Mouse (Mus musculus): ENCODE results near the gene Itga2b.

Gene Itga2b

DNA sequence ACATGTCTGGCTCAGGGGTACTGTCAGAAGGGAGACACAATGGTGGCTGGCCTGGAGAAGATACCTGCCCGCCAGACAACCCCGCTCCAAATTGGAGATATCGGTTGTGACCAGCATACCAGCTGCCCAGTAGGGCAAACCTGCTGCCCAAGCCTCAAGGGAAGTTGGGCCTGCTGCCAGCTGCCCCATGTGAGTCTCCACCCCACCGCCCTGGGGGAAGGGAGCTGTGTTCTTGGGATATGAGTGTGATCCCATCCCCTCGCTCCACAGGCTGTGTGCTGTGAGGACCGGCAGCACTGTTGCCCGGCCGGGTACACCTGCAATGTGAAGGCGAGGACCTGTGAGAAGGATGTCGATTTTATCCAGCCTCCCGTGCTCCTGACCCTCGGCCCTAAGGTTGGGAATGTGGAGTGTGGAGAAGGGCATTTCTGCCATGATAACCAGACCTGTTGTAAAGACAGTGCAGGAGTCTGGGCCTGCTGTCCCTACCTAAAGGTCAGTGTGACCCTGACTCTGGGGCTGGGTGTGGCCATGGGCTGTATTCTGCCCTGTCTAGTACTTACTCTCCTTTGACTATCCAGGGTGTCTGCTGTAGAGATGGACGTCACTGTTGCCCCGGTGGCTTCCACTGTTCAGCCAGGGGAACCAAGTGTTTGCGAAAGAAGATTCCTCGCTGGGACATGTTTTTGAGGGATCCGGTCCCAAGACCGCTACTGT, 34.0 kb downstream of the Itga2b start:
- no peak for DNase-seq (ENCODE audit: low spot score)

DNA sequence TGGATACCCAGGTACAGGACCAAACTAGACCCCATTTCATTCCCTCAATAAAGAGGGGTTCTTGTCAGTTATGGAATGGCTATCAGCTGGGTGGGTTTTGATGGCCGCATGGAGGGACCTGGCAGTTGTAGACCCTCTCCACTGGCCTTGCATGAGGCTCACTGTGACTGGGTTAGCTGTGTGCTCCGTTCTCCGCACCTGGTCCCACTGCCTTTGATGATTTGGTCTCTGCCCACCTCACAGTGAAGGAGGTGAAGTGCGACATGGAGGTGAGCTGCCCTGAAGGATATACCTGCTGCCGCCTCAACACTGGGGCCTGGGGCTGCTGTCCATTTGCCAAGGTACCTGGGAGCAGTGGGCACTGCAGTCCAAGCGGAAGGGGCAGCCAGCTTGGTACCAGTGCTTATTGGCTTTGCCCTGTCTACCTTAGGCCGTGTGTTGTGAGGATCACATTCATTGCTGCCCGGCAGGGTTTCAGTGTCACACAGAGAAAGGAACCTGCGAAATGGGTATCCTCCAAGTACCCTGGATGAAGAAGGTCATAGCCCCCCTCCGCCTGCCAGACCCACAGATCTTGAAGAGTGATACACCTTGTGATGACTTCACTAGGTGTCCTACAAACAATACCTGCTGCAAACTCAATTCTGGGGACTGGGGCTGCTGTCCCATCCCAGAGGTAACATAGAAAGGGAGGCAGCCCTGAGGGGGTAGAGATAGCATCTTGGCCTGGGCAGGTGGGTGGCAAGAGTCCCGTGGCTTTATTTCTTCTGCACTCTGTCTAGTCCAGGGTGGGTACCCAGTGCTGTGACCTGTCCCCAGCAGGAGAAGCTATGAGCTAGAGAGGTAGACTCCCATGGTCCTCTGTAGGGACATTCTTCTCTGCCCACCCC, 34.9 kb downstream of the Itga2b start:
- no peak for DNase-seq (ENCODE audit: low spot score)

DNA sequence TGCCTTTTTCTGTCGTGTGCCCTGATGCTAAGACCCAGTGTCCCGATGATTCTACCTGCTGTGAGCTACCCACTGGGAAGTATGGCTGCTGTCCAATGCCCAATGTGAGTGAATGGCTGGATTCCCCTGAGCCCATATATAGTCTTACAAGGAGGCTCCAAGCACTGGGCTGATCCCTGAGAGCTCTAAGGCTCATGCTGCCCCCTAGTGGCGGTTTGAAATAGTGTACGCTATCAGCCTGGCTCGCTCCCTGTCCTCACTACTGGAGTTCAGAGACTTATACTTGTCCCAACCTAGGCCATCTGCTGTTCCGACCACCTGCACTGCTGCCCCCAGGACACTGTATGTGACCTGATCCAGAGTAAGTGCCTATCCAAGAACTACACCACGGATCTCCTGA, 35.5 kb downstream of the Itga2b start:
- peak; percentile 74 for DNase-seq (ENCODE audit: low spot score)

DNA sequence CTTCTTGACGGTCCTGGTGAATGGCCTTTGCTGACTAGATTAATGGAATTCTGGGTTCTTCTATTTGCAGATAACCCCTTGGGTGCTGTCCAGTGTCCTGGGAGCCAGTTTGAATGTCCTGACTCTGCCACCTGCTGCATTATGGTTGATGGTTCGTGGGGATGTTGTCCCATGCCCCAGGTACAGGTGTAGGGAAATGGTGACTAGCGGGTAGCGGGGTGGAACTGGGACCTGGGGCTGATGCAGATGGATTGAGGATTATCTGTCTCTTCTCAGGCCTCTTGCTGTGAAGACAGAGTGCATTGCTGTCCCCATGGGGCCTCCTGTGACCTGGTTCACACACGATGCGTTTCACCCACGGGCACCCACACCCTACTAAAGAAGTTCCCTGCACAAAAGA, 36.1 kb downstream of the Itga2b start:
- DNase-seq (ENCODE audit: low spot score): no peak

DNA sequence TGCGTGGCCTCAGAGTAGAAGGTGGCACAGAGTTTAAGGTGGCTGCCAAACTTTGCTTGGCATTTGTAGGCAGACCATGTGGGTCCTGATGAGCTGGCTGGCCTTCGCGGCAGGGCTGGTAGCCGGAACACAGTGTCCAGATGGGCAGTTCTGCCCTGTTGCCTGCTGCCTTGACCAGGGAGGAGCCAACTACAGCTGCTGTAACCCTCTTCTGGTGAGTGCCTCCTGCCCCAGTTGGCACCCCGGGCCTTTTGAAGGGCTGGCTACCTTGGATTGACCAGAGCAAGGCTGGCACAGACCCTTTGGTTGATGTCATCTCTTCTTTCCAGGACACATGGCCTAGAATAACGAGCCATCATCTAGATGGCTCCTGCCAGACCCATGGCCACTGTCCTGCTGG, 37.0 kb downstream of the Itga2b start:
- no peak for DNase-seq (ENCODE audit: low spot score)

DNA sequence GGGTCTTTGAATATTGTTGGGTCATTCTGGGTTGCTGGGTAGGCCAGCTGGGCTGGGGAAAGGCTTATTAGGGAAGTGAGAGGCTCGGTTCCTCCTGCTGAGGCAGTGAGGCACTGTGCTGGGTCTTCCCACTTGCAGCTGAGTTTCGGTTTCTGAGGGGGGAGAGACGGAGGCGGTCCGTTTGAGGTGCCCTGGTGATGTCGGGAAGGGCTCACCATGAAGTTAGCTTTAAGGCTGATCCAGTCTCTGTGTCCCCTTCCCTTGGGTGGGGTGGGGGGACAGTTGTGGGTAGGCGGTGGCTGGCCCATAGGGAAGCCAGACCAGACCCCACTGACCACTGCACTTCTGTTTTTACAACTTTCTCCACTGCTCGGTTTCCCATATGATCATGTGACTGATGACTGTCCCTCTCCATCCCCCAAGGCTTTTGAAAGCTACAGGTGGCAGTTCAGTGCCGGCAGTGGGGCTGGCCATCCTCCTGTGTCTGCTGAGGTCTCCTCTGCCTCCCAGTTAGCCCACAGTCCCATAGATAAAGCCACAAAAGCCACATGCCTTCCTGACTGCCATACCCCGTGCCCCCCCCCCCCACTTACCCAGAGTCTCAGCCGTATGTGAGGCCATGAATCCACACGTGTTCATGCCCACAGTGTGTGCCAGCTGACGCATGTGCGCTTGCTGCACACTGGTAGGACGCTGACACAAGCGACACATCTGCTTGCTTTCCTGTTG, 37.6 kb downstream of the Itga2b start:
- peak; percentile 32 for DNase-seq (ENCODE audit: low spot score)

DNA sequence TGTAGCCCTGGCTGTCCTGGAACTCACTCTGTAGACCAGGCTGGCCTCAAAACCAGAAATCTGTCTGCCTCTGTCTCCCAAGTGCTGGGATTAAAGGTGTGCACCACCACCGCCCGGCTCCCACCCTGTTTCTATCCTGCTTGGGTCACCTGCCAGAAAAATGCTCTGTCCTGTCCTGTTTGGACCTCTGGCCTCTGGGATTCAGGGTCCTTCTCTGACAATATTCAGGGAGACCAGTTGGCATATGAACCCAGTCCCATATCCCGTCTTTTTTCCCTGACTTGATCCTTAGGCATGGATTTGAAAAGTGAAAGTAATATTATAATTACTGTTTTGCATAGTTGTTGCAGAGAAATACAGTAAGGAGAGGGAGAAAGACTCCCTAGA, 38.2 kb downstream of the Itga2b start:
- DNase-seq (ENCODE audit: low spot score): no peak

DNA sequence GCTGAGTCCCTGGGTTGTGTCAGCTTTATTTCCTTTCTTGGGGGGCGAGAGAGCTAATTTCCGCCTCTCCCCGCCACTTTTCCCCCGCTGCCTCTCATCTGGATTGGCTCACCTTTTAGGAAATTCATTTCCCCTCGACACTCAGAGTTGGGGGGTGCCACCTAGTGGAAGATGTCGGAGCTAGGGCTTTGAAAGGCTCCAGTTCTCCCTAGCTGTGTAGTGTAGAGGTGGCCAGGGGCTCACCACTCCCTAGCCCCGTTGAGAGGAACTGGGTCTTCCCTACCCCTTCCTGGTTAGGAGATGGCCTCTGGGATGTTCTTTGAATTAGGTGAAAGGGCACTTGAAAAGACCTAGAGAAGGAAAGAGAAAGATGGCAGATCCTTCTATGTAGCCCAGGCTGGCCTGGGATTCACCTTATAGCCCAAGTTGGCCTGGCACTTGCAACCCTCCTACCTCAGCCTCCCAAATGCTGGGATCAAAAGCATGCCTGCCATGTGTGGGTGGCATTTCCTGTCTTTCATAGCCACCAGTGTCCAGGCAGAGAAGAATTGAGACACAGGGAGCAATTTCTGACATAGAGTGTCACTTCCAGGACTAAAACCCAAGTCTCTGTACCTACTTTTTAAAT, 38.8 kb downstream of the Itga2b start:
- DNase-seq (ENCODE audit: low spot score): peak; percentile 70

DNA sequence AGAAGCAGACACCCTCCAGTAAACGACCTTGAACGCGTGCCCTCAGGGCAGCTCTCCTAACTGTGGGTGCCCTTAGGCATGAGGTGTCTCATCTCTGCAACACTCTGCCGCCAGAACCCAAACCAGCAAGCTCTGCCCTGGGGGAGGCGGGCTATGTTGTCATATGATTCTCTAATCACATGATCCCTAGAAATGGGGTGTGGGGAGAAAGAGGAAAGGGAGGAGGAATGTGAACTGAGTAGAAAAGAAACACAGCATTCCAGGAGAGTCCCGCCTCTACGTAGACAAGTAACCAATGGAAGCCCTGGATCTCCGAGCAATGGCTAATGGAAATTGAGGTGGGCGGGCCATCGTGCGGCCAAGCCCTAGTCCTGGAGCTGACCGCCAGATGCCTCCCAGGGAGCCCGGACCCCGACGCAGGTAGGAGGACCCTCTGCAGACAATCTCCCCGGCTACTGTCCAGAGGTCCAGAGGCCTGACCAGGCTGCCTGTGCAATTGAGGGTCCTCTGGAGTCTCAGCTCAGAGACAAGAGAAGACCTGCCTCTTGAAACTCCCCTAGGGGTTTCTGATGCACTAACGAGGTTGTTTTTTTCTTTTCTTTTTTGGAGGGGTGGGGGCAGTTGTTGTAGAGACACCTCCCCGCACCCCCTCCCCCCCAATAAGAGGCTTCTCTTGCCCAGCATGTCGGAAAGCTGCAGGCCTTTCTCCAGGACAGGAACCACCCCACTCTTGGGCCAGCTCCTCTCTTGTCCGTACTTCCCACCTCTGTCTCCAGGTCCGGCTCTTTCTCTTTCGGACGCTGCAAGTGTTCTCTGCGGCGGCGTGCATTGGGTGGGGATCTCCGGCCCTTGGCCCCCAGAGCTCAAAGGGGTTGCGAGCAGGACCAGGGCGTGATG, 39.6 kb downstream of the Itga2b start, which contains the start of gene Grn:
Grn (plus strand) TSS at position 195 of the 897 bp plus-strand sequence.
- DNase-seq (ENCODE audit: low spot score): peak; percentile 60

DNA sequence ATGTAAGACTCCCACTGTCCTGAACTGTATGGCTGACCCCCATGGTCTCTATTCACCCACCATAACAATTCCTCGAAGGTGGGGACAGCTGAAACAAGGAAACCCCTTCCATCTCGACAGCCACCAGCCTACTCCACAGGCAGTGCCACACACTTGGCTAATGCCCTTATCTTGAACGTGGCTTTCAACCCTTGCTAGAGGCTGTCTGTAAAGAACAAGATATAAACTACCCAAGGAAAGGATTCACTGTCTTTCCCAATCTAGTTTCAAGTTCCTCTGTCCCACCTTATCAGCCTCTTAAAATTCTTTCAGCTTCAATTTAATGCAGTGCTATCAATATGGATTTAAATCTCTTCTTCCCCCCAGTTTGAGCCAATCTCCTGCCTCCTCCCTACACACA, 40.4 kb downstream of the Itga2b start:
- DNase-seq (ENCODE audit: low spot score): no peak

DNA sequence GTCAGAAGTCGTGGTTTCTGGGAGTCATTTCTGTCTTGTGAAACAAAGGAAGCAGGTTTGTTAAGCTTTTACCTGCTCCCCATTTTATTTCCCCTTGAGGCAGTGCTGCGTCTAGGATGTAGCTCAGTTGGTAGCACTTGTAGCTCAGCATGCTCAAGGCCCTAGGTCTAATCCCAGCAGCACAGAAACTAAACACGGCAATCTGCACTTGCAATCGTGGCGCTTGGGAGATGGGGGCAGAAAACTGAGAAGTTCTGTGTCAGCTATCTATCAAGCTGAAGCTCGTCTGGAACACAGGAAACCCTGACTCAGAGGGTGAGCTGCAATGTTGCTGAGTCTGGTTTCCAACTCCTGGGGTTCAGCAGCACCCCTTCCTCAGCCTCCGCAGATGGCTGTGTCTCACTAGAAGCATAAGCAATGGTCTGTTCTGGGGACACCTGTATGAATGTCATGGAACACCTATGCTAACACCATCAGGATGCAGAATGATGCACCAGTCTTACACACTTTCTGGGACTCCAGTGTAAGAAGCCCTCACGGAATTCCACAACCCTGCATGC, 40.9 kb downstream of the Itga2b start:
- no peak for DNase-seq (ENCODE audit: low spot score)

DNA sequence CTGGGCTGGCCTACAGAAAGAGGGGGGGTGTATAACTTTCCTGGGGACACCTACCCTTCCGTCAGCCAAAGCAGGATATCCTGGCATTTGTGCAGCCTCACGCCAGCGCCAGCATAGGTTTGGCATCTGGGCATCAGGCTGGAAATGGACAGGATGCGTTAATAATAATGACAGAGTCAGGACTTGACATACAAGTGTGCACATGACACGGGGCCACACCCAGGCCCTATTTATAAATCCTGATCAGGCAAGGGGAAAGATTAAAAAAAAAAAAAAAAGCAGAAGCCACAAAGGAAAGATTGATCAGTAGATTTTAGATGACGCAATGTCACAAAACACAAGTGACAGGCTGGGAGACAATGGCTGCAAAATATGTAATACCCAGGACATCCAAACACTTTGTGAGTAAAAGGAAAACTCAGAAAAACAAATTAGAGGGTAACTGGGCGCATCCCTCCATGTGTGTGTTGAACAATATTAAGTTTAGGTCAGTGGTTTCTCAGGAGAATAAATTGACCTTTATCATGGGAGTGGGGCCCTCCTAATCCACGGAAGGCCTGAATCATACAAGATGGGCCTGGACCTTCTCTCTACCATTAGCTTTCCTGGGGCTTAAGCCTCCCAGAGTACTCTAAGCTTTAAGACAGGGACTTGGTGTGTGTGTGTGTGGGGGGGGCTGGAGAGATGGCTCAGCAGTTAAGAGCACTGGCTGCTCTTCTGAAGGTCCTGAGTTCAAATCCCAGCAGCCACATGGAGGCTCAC, 44.2 kb downstream of the Itga2b start:
- DNase-seq (ENCODE audit: low spot score): no peak

DNA sequence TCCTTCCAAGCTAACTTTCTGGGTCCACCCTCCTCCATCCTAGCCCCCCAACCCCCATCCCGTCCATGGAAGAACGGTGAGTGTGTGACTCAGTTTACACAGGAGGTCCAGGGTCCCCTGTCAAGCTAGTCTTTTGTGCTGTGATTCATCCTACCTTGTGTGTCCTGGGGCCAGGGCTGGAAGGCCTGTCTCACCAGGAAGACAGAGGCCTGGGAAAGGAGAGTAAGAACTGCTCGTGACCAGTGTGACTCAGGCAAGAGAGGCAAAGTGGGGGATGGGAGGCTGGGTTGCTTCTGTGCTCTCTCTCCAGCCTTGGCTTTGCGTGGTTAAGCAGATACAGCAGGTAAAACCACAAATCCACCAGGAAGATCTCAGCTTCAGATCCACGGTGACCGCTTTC, 45.3 kb downstream of the Itga2b start:
- no peak for DNase-seq (ENCODE audit: low spot score)

DNA sequence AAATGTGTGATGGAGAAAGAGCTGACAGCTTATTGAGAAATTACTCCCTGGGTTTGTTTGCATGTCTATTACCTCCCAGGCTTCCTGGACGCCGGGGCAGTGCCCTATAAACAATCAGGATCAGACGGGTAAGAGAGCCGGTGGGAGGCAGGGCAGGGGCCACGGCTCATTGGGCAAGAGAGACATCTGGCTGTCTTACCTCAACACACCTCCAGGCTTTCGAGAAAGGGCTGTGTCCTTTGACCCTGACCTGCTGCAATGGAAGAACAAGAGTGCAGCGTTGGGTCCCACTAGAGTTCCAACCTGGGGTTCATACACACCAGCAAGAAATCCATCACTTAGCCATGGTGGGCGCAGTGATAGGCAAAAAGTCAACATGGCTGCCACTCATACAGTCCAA, 48.4 kb downstream of the Itga2b start:
- no peak for DNase-seq (ENCODE audit: low spot score)

DNA sequence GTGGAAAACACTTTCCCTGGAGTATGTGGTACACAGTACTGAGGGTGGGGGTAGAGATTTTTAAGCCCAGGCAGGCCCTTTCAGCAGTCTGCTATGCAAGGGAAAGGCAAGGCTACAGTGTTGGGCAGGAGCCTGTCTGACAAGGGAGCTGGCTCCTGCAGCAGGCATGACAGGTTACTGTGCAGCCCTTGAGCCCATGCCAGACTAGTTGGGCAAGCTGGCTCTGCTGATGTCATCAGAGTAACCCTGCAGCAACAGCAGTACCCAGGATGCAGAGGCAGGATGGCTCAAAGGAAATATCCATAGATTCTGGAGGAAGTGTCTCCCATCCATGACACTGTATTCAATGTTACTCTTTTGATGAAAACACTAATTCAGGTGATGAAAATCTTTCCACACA, 51.0 kb downstream of the Itga2b start:
- DNase-seq (ENCODE audit: low spot score): no peak

DNA sequence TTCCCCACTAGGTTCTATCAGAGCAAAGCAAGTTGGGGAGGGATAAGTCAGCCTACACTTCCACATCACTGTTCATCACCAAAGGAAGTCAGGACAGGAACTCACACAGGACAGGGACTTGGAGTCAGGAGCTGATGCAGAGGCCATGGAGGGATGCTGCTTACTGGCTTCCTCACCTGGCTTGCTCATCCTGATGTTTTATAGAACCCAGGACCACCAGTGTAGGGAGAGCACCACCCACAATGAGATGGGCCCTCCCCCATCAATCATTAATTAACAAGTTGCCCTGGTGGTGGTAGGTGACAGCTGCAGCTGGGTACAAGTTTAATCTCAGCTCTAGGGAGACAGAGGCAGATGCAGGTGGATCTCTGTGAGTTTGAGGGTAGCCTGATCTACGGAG, 52.8 kb downstream of the Itga2b start:
- no peak for DNase-seq (ENCODE audit: low spot score)

DNA sequence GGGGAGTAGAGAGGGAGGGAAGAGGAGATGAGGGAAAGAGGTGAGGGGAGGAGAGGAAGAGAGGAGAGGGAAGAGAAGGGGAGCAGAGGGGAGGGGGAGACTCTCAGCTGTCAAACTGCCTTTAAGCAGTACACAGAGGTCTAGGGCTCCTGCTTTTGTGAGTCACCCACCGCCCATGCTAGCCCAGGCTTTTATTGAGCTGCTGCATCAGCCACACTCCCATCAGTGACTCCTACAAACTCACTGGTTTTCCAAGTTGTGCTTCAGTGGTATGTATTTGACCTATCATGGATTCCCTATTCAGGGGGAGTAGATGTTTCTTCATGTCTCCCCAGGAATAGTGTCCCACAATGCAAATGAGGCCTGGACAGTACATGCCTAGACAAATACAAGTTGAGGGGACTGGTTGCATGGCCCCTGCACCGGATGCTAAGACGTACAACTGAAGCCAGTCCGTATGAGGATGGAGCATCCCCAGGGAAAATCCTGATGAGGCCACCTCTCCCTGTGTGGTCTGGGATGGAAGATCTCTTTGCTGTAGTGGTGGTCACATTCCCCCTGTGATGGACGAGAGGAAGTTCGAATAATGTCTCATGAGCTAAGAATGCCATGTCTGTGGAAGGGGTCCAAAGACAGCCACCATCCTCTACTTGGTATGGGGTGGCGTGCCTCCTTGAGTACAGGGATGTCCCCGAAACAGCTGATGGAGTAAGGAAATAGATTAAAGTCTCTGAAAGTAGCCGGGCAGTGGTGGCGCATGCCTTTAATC, 54.7 kb downstream of the Itga2b start:
- DNase-seq (ENCODE audit: low spot score): no peak

DNA sequence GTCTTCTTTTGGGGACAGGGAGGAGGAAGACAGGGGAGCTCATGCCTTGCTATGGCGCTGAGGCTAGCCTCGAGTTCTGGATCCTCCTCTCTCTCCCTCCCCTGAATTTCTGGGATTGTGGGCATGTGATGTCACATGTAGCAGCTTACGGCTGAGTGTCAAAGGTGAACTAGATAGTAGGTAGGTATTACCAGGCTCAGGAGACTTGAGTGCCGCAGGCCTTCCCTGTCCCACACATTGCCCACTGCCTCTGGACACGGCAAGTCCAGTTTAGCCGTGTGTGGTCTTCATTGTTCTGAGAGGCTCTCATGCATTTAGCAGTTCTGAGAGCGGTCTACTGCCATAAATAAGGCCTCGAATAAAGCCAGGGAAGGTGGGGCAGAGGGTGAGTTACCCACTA, 56.9 kb downstream of the Itga2b start:
- no peak for DNase-seq (ENCODE audit: low spot score)

DNA sequence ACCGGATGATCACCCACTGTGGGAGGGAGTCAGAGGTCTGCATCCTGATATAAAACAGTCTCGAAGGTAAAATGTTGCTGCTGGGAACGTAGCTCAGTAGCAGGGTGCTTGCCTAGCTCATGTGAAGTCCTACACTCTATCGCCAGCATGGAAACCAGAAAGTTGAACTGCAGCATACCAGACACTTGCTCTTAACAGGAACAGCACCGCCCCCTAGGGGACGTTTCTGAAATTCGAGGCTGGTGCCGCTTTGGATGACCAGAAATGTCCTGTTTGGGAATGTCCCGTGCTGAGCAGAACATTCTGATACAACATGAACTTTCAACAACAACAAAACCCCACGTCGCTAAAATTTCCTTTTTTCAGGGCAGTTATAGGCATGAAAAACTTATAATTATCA, 58.2 kb downstream of the Itga2b start:
- peak; percentile 82 for DNase-seq (ENCODE audit: low spot score)
